Mouse (Mus musculus) embryonic fibroblast, embryonic 13.5 days (primary cell): ENCODE data around the gene Bcorl1.

Source experiments
- CTCF ChIP-seq: IDR thresholded peaks from 2 replicates; pipeline ENCODE4 v1.5.1; 2011; ENCODE audit warnings: mild to moderate bottlenecking, control low read depth, low read length, moderate library complexity, borderline replicate concordance; ENCODE audit not compliant: insufficient read depth
- POLR2A ChIP-seq: IDR thresholded peaks from 2 replicates; pipeline ENCODE4 v1.6.1; 2011; ENCODE audit warnings: low read depth, mild to moderate bottlenecking, control low read depth, low read length, moderate library complexity

DNA sequence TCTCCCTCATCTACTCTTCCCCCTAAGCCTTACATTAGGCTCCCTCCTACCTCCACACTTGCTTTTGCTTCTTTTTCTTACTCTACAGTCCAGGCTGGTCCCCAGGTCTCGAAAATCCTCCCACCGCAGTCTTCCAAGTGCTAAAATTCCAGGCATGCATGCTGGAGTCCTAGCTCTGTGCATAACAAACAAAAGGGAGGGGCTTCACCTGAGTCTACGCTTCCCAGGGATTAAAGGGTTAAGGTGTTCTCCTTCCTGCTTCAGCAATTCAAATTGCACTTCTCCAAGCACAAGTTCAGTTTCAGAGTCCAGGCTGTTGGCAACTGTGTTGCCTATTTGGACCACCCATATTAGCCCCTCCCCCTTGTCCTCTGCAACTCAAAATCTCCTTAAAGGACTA is 49.7 kb upstream of the Bcorl1 start:
- no peak for TF ChIP-seq CTCF
- TF ChIP-seq POLR2A, result no peak
